Mouse (Mus musculus): ENCODE measurements around the gene Maml3. TPM values are rescaled to one million over a fixed set of nuclear protein-coding genes. Genes with fewer than 3 reads are reported as not detected.

Gene Maml3
- polyA plus RNA-seq, 1 experiment from 2014 or later = 8.0 TPM

DNA sequence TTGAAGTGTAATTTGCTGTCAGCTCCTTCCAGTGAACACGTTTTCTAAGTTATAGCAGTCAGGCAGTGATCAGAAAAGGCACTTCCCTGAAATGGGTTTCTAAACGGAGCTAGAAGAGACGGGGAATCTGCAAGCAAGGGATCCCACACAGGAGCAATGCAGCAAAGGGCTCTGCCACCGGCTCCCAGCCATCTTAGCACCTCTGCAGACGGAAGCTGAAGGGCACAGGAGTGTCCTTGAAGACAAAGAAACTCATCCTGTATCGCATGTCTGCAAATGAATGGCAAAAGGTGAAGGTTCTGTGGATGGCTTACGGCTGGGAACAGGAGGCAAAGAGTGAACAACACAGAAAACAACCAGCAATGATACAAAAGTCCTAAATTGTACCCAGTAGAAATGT lies 319.1 kb downstream of the Maml3 start:
- H3K4me1 ChIP-seq (replicated peaks; ENCODE audit: control insufficient read depth, insufficient read depth, low read length) = peaks cover 30% of the 10 kb centered on the region
- no peaks in the 10 kb centered on the region for H3K9me3 ChIP-seq (ENCODE audit: control insufficient read depth, low read length)
- H3K4me2 ChIP-seq (replicated peaks) = no peak overlapping the region
- ATAC-seq (ENCODE audit: low FRiP score) (no peak), DNase-seq (ENCODE audit: low spot score) (no peak)
- H3K27me3 ChIP-seq (ENCODE audit: control insufficient read depth, insufficient read depth, low read length) = no peaks in the 10 kb centered on the region
- H3K4me3 ChIP-seq (replicated peaks; ENCODE audit: low read length) = no peak overlapping the region
- WGBS = 74% methylated on average over 7 of the region's 7 CpGs
- peak overlapping the region; percentile 54 for H3K27ac ChIP-seq
- no peaks in the 10 kb centered on the region for H3K36me3 ChIP-seq (replicated peaks; ENCODE audit: control insufficient read depth, insufficient read depth)
- H3K9ac ChIP-seq = no peak overlapping the region

DNA sequence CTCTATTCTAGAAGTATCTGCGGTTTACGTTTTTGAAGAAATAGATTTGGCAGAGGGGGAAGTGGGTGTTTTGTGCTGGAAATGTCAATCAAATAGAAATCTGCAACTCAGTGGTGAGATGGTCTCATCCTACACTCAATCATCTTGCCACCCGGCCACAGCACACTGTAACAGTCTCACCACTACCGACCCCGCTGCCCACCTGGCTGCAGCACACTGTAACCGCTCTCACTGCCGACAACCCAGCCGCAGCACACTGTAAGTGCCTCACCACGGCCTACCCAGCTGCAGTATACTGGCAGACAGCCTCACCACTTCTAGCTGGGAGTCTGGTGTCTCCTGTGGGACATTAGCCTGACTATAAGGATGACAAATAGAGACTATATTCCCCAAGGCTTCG lies 322.7 kb downstream of the Maml3 start:
- H3K9ac ChIP-seq = no peak overlapping the region
- no peaks in the 10 kb centered on the region for H3K27me3 ChIP-seq (ENCODE audit: control insufficient read depth, insufficient read depth, low read length)
- no peak overlapping the region for H3K4me2 ChIP-seq (replicated peaks)
- no peaks in the 10 kb centered on the region for H3K9me3 ChIP-seq (ENCODE audit: control insufficient read depth, low read length)
- no peak for DNase-seq (ENCODE audit: low spot score)
- 77% methylated on average over 10 of the region's 10 CpGs for WGBS
- H3K4me3 ChIP-seq (replicated peaks; ENCODE audit: low read length) = no peak overlapping the region
- H3K4me1 ChIP-seq (replicated peaks; ENCODE audit: control insufficient read depth, insufficient read depth, low read length) = peaks cover 28% of the 10 kb centered on the region
- no peaks in the 10 kb centered on the region for H3K36me3 ChIP-seq (replicated peaks; ENCODE audit: control insufficient read depth, insufficient read depth)
- no peak overlapping the region for H3K27ac ChIP-seq
- no peak for ATAC-seq (ENCODE audit: low FRiP score)

DNA sequence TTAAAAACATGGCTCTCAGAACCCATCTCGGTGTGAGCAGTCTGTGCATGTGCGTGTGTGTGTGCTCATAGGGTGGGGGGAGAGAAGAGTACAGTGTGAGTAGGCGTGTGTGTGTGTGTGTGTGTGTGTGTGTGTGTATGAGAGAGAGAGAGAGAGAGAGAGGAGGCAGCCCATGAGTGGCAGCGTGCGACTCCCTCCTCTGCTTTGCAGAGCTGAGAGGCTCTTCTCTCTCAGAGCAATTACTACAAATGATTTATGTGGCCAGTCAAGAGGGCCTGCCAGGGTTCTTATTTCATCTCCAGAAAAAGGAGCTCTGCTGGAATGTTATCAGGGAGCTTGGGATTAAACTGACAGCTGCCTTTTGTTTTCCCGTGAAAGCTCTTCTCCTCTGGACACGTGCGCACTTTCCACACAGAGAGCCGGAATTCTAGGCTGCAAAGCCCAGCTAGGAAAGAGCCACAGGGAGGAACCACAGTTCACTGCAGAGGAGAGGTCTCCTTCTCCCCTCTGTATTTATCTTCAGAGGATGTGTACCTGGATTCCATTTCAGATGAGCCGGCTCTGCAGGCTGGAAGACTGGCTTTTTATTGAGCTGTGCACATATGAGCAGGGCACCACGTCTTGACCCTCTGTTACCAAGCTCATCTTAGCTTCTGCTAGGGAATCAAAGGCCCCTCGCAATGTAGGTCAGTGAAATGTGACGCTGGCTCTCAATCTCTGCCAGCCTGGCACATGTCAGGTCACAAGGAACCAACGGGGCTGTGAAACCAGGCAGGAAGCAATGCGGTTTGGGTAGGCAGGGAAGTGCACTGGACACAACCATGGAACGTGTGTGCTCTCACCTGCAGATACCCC lies 325.9 kb downstream of the Maml3 start:
- no peaks in the 10 kb centered on the region for H3K27me3 ChIP-seq (ENCODE audit: control insufficient read depth, insufficient read depth, low read length)
- H3K4me1 ChIP-seq (replicated peaks; ENCODE audit: control insufficient read depth, insufficient read depth, low read length) = peaks cover 23% of the 10 kb centered on the region
- ATAC-seq (ENCODE audit: low FRiP score) (peak; percentile 75), DNase-seq (ENCODE audit: low spot score) (peak; percentile 67)
- no peaks in the 10 kb centered on the region for H3K9me3 ChIP-seq (ENCODE audit: control insufficient read depth, low read length)
- no peaks in the 10 kb centered on the region for H3K36me3 ChIP-seq (replicated peaks; ENCODE audit: control insufficient read depth, insufficient read depth)
- H3K4me2 ChIP-seq (replicated peaks) = 0 out of 2 replicates have a peak overlapping the region, but pooled peaks have one; percentile 1
- 27% methylated on average over 16 of the region's 16 CpGs for WGBS
- H3K9ac ChIP-seq = peak overlapping the region; percentile 12
- H3K4me3 ChIP-seq (replicated peaks; ENCODE audit: low read length) = no peak overlapping the region
- H3K27ac ChIP-seq = peak overlapping the region; percentile 89

DNA sequence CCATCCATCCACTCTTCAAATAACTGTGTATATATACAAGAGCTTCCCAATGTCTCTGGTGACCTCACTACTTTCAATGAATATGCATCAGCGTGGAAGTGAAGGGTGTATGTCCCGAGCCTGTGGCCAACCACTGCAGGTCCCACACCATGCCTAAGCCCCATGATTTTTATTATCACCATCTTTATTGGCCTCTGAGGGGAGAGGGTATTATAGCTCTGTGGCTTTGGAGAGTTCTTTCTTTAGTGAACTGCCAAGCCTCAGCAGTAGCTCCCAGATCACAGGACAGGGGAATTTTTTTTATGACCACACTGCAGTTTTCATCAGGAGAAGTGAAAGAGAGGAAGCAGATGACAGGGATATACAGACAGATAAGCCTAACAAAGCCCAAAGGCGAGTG lies 326.7 kb downstream of the Maml3 start:
- Histone ChIP-seq H3K9ac (no peak overlapping the region), H3K9me3 (ENCODE audit: control insufficient read depth, low read length) (no peaks in the 10 kb centered on the region), H3K27me3 (ENCODE audit: control insufficient read depth, insufficient read depth, low read length) (no peaks in the 10 kb centered on the region), H3K4me1 (replicated peaks; ENCODE audit: control insufficient read depth, insufficient read depth, low read length) (peaks cover 23% of the 10 kb centered on the region), H3K4me3 (replicated peaks; ENCODE audit: low read length) (no peak overlapping the region), H3K36me3 (replicated peaks; ENCODE audit: control insufficient read depth, insufficient read depth) (no peaks in the 10 kb centered on the region), H3K27ac (peak overlapping the region; percentile 89), H3K4me2 (replicated peaks) (0 out of 2 replicates have a peak overlapping the region, but pooled peaks have one; percentile 1)
- 49% methylated on average over 3 of the region's 3 CpGs for WGBS
- DNase-seq (ENCODE audit: low spot score) (no peak), ATAC-seq (ENCODE audit: low FRiP score) (no peak)

DNA sequence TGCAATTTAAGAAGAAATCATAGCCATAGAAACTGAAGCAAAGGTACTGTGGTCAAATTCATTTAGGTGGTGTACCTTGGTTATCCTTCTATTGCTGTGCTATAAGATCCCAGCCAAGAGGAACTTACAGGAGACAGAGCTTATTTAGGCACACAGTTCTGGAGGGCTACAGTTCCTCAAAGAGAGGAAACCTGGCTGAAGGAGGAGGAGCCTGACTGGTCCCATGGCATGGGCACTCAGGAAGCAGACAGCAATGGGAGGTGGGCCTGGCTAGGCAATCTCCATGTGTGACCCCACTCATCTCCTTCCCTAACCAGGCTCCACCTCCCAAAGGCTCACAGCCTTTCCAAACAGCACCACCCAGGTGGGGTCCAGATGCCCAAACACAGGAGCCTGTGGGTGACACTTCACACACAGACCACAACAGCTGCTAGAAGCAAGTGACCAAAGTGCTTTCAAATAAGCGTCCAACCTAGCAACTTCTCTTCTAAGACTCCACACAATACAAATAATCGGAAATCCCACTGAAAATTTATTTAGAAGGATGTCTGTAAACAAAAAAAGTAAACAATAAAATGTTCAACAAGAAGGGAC lies 328.8 kb downstream of the Maml3 start:
- Histone ChIP-seq H3K4me3 (replicated peaks; ENCODE audit: low read length) (no peak overlapping the region), H3K36me3 (replicated peaks; ENCODE audit: control insufficient read depth, insufficient read depth) (no peaks in the 10 kb centered on the region), H3K27ac (no peak overlapping the region), H3K4me2 (replicated peaks) (no peak overlapping the region), H3K9me3 (ENCODE audit: control insufficient read depth, low read length) (no peaks in the 10 kb centered on the region), H3K9ac (no peak overlapping the region), H3K4me1 (replicated peaks; ENCODE audit: control insufficient read depth, insufficient read depth, low read length) (peaks cover 23% of the 10 kb centered on the region), H3K27me3 (ENCODE audit: control insufficient read depth, insufficient read depth, low read length) (no peaks in the 10 kb centered on the region)
- ATAC-seq (ENCODE audit: low FRiP score) (no peak), DNase-seq (ENCODE audit: low spot score) (no peak)
- 90% methylated on average over 2 of the region's 2 CpGs for WGBS

DNA sequence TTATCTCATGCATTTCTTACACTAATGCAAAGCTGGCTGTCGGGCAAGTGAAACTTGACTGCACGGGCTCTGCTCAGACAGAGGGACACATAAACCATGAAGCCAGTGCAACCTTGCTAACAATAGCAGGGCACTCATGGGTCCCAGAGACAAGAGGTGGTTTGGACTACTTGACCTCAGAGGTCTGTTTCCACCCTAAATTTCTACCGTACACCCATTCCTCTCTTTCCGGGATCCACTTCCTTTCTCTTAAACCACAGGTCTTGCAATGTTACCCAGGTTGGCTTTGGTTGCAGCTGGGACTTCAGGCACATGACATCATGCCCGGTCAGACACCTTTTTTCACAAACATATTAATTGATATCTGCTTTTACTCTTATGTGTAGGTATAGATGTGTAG lies 331.3 kb downstream of the Maml3 start:
- H3K4me1 ChIP-seq (replicated peaks; ENCODE audit: control insufficient read depth, insufficient read depth, low read length) = peaks cover 9% of the 10 kb centered on the region
- no peaks in the 10 kb centered on the region for H3K36me3 ChIP-seq (replicated peaks; ENCODE audit: control insufficient read depth, insufficient read depth)
- H3K9ac ChIP-seq = no peak overlapping the region
- DNase-seq (ENCODE audit: low spot score) = no peak
- WGBS = 85% methylated on average over 5 of the region's 5 CpGs
- H3K9me3 ChIP-seq (ENCODE audit: control insufficient read depth, low read length) = no peaks in the 10 kb centered on the region
- H3K4me2 ChIP-seq (replicated peaks) = no peak overlapping the region
- H3K27me3 ChIP-seq (ENCODE audit: control insufficient read depth, insufficient read depth, low read length) = no peaks in the 10 kb centered on the region
- no peak overlapping the region for H3K27ac ChIP-seq
- no peak for ATAC-seq (ENCODE audit: low FRiP score)
- no peak overlapping the region for H3K4me3 ChIP-seq (replicated peaks; ENCODE audit: low read length)

DNA sequence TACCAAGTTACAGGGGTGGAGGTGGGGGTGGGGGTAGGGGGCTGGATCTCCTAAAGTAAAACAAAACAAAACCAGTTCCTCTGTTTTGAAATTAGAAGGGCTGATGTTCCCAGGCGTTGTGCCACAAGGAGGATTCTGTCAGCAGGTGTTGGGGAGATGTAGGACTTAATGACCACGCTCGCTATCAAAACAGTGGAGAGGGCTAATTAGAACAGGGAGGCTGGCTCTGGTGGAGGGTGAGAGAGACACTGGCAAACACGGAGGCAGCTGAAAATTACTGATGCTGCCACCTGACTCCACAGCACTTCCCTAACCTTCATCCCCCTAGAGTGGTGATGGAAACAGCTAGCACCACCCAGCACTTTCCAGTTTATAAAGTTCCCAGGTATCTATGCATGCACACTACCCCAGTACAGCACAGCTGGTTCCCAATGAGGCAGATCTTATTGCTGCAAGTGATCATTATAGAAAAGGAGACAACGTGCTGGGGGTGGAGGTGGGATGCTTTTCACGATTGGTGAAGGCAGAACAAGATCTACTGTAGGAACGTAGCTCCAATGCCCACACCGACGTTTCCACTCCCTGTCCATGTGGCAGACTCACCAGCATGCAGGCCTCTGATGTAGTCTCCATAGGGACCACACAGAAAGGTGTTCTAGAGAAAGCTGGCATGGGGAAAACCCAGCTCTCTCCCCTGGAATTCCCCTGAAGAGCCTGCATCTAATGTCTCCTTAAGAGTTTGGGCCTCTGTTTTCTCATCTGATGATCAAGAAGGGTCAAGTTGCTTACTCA lies 332.8 kb downstream of the Maml3 start:
- no peak overlapping the region for H3K4me2 ChIP-seq (replicated peaks)
- peak overlapping the region; percentile 33 for H3K27ac ChIP-seq
- H3K4me1 ChIP-seq (replicated peaks; ENCODE audit: control insufficient read depth, insufficient read depth, low read length) = no peaks in the 10 kb centered on the region; the same call in 1 of the 2 replicates
- no peak for ATAC-seq (ENCODE audit: low FRiP score)
- no peaks in the 10 kb centered on the region for H3K27me3 ChIP-seq (ENCODE audit: control insufficient read depth, insufficient read depth, low read length)
- no peak for DNase-seq (ENCODE audit: low spot score)
- H3K9me3 ChIP-seq (ENCODE audit: control insufficient read depth, low read length) = no peaks in the 10 kb centered on the region
- H3K4me3 ChIP-seq (replicated peaks; ENCODE audit: low read length) = no peak overlapping the region
- no peak overlapping the region for H3K9ac ChIP-seq
- 64% methylated on average over 9 of the region's 9 CpGs for WGBS
- no peaks in the 10 kb centered on the region for H3K36me3 ChIP-seq (replicated peaks; ENCODE audit: control insufficient read depth, insufficient read depth)

DNA sequence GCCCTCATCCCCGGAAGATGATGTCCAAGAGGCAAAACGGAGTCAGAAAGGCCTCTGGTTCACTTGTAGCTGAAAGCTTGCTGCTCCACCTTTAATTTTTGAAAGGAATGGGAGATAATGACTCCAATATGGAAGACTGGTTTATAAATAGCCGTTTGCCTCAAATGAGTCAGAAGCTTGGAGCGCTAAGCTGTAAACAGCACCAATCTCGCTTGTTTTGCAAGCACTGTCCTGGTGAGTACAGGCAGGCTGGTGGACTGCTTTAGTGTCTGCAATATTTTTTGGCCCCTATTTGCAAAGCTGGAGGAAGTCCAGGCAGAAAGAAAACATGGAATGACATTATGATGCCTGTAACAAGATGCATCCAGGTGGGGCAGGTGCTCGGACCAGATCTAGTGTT lies 335.7 kb downstream of the Maml3 start:
- WGBS = 92% methylated on average over 6 of the region's 6 CpGs
- Histone ChIP-seq H3K4me2 (replicated peaks) (no peak overlapping the region), H3K9me3 (ENCODE audit: control insufficient read depth, low read length) (no peaks in the 10 kb centered on the region), H3K4me1 (replicated peaks; ENCODE audit: control insufficient read depth, insufficient read depth, low read length) (no peaks in the 10 kb centered on the region; the same call in 1 of the 2 replicates), H3K9ac (no peak overlapping the region), H3K27ac (no peak overlapping the region), H3K4me3 (replicated peaks; ENCODE audit: low read length) (no peak overlapping the region), H3K27me3 (ENCODE audit: control insufficient read depth, insufficient read depth, low read length) (no peaks in the 10 kb centered on the region), H3K36me3 (replicated peaks; ENCODE audit: control insufficient read depth, insufficient read depth) (no peaks in the 10 kb centered on the region)
- no peak for DNase-seq (ENCODE audit: low spot score)
- no peak for ATAC-seq (ENCODE audit: low FRiP score)
